Mouse (Mus musculus) midbrain, embryonic 10.5 days (tissue): ENCODE results near the gene Sh3rf3. TPM values are rescaled to one million over a fixed set of nuclear protein-coding genes. Genes with fewer than 3 reads are reported as not detected.
A peak's percentile ranks its signal among the peaks of the same experiment; 100 is the strongest.
"Not testable (repeated sequence)": the region's sequence is repeated elsewhere in the genome, so short reads cannot be mapped to it uniquely, and the experiment has no call there.

Source experiments
- DNase-seq: peaks from one replicate; pipeline ENCODE4 v3.0.0-alpha.2; 2017; ENCODE audit warnings: low spot score
- H3K27ac ChIP-seq: fragments of 300-500 bp; sonication (generic); replicated peaks from 2 replicates; pipeline ENCODE4 v1.5.1; 2016; ENCODE audit warnings: mild to moderate bottlenecking
- H3K27me3 ChIP-seq: fragments of 300-500 bp; sonication (generic); 2 replicates; pipeline ENCODE4 v1.6.1; 2016; ENCODE audit warnings: low read depth, mild to moderate bottlenecking; ENCODE audit not compliant: poor library complexity, severe bottlenecking
- H3K36me3 ChIP-seq: fragments of 300-500 bp; sonication (generic); 2 replicates; pipeline ENCODE4 v1.6.1; 2016; ENCODE audit warnings: mild to moderate bottlenecking, moderate library complexity
- H3K4me1 ChIP-seq: fragments of 300-500 bp; sonication (generic); 2 replicates; pipeline ENCODE4 v1.6.1; 2016
- H3K4me3 ChIP-seq: fragments of 300-500 bp; sonication (generic); 2 replicates; pipeline ENCODE4 v1.5.1; 2016; ENCODE audit warnings: mild to moderate bottlenecking, moderate library complexity
- H3K9me3 ChIP-seq: fragments of 300-500 bp; sonication (generic); replicated peaks from 2 replicates; pipeline ENCODE4 v1.6.1; 2016; ENCODE audit warnings: mild to moderate bottlenecking
- WGBS: fragments of 180-500 bp; shearing (Covaris S2); methylation state at CpG from one replicate; pipeline ENCODE4 v1.1.7; 2016; 5-methylcytosine and 5-hydroxymethylcytosine counted together
- polyA plus RNA-seq: library from polyadenylated mRNA; unstranded; fragments of >200 nt; fragmentation: Nextera tagmentation; extraction: Ambion mirVana; gene quantifications from 2 replicates; pipeline ENCODE4 v1.2.1, GENCODE M21; 2016

Gene Sh3rf3
- polyA plus RNA-seq, 1 experiment from 2014 or later: 0.83 TPM

DNA sequence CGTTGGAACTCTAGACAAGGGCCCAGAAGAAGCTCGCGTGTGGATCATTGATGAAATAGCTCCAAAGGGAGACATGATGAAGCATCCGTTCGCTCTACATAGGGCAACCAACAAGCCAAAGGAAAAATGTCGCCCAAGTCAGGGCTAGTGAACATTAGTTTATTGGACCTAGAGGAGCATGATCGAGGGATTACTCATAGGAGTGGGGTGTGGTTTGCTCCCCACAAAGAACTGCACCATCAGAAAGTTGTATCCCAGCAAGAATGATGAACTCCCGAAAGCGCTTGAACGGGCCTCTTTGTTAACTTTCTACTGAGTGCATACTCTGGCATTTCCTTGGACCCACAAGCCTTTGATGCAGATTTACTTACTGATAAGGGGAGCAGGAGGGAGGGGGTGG lies 263.5 kb downstream of the Sh3rf3 start:
- 91% methylated on average over 10 of the region's 10 CpGs for WGBS
- Histone ChIP-seq H3K27ac (no peak overlapping the region), H3K4me3 (no peak overlapping the region), H3K36me3 (no peaks in the 10 kb centered on the region), H3K9me3 (no peaks in the 10 kb centered on the region), H3K27me3 (no peaks in the 10 kb centered on the region), H3K4me1 (peaks cover 20% of the 10 kb centered on the region; the same call in 1 of the 2 replicates)
- DNase-seq: no peak

DNA sequence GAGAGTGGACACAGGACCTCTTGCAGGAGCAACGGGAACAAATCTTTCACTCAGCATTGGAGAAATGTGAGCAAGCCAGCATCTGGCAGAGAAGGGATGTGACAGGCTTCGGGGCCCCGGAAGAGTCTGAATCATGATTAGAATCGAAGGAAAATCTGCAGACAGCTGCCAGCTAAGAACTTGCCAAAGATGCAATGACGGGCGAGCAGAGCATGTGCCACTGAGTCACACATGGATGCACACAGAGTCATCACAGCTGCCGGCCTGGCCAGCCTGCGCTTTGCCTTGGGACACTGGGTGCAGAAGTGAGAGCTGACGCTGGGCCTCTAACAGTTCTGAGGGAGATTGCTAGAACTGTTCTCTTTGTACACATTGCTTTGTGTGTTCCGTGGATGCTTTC lies 264.8 kb downstream of the Sh3rf3 start:
- Histone ChIP-seq H3K36me3 (no peaks in the 10 kb centered on the region), H3K27ac (0 out of 2 replicates have a peak overlapping the region, but pooled peaks have one; percentile 1), H3K4me3 (no peak overlapping the region), H3K27me3 (no peaks in the 10 kb centered on the region), H3K4me1 (peaks cover 17% of the 10 kb centered on the region; the same call in 1 of the 2 replicates), H3K9me3 (no peaks in the 10 kb centered on the region)
- 80% methylated on average over 10 of the region's 10 CpGs for WGBS
- DNase-seq: no peak

DNA sequence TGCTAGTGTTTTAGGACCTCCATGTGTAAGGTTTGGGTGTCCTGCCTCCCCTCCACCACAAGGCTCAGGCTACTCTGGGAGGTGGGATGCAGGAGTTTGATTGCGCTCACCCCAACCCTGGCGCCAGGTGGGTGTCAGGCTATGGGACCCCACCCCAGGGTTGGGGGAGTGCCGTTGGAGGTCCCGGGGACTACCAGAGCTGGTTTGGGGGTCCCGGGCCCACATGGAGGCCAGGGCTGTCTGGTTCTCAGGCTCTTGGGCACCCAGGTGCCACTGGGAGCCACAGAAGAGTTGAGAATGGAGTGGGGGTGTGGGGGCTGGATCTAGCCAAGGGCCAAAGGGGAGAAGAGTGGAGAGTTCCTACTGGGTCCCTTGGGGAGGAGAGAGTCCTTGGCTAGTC lies 272.4 kb downstream of the Sh3rf3 start:
- Histone ChIP-seq H3K27ac (no peak overlapping the region), H3K9me3 (no peaks in the 10 kb centered on the region), H3K36me3 (no peaks in the 10 kb centered on the region), H3K27me3 (no peaks in the 10 kb centered on the region), H3K4me3 (no peak overlapping the region), H3K4me1 (peaks cover 15% of the 10 kb centered on the region)
- DNase-seq: no peak
- 95% methylated on average over 5 of the region's 5 CpGs for WGBS

DNA sequence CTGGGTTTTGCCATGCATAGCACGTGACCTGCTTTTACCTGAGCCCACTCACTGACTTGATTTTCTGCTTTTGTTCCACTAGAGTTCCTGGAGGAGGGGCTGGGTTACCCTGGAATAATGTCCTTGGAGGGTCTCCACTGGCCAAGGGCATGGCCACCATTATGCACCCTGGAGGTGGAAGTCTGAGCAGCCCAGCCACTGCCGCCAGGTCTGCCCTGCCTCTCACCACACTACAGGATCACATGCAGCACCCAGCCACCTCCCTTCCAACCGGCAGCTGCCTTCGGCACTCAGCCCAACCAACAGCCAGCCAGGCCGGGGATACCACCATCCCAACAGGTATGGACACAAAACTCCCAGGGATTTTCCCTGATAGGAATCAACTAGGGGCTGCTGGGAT lies 273.4 kb downstream of the Sh3rf3 start:
- no peak overlapping the region for H3K4me3 ChIP-seq
- H3K27ac ChIP-seq: no peak overlapping the region
- no peaks in the 10 kb centered on the region for H3K9me3 ChIP-seq
- H3K4me1 ChIP-seq: peaks cover 23% of the 10 kb centered on the region
- 88% methylated on average over 5 of the region's 5 CpGs for WGBS
- H3K27me3 ChIP-seq: no peaks in the 10 kb centered on the region
- H3K36me3 ChIP-seq: no peaks in the 10 kb centered on the region
- no peak for DNase-seq

DNA sequence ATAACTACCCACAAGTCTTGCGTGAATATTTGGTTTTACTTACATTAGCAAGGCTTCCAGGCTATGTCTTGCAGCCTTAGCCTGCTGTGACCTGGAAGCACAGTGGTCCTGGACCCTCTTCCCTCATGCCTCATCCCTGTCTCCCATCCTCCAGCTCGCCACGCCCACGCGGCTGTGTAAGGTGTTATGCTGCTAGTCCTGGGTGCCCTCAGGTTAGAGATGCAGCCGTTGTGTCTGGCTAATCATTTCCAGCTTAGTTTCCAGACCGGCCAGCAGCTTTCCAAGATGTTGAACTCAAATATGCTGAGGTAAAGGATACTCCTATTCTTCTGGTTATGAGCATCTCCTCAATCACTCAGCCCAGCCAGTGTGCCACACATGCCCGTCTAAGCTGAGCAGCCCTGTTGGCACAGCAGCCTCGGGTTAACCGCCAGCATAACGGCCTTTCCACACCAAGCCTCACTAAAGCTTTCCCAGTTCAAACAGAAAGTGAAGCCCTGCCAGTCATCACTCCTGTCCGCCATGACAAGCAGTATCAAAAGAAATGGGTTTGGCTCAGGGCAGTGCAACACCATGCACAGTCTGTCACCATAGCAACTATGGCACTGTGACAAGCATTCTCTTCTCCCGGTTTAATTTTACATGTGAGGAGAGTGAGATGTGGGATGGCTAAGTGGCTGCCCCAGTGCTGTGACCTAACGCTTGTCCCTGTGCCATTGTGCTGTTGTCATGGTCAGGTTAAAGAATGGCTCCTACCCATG lies 276.9 kb downstream of the Sh3rf3 start:
- Histone ChIP-seq H3K4me3 (no peak overlapping the region), H3K36me3 (no peaks in the 10 kb centered on the region), H3K9me3 (no peaks in the 10 kb centered on the region), H3K4me1 (peaks cover 35% of the 10 kb centered on the region), H3K27me3 (no peaks in the 10 kb centered on the region), H3K27ac (peak overlapping the region; percentile 71)
- 74% methylated on average over 14 of the region's 14 CpGs for WGBS
- DNase-seq: peak; percentile 27

DNA sequence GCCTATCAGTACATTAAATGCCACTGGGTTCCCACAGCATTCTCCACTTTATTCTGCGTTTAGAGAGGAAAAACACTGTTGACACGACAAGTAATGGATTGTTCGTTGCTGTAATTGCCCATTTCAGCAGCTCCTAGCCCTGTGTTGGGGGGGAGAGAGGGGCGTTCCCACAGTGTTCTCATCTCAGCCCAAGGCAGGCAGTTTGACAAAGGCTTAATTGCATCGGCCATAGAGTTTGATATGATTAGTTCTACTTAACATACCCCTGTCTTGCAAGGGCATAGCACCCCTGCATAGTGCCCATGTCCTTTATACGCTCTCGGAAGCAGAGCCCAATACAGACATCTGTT lies 277.4 kb downstream of the Sh3rf3 start:
- Histone ChIP-seq H3K36me3 (no peaks in the 10 kb centered on the region), H3K9me3 (no peaks in the 10 kb centered on the region), H3K4me3 (no peak overlapping the region), H3K27ac (peak overlapping the region; percentile 71), H3K27me3 (no peaks in the 10 kb centered on the region), H3K4me1 (peaks cover 35% of the 10 kb centered on the region)
- WGBS: 61% methylated on average over 7 of the region's 7 CpGs
- DNase-seq: no peak

DNA sequence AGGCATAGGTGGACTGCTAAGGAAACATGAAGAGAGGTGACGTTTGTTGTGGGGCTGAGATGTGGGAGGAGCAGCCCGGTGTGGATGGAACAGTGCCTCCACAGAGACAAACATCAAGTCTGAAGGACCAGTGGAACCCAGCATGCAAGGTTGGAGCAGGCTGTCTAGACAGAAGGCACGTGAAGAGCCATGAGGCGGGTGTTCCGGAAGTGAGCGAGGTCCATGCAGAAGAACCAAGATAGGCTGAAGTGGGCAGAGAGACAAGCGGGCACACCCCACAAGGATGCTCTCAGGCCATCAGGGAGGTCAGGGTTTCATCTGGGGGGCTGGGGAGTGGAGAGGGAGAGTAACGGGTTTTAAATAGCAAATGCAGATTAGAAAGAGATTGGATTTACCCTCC lies 278.4 kb downstream of the Sh3rf3 start:
- Histone ChIP-seq H3K4me1 (peaks cover 35% of the 10 kb centered on the region), H3K9me3 (no peaks in the 10 kb centered on the region), H3K36me3 (no peaks in the 10 kb centered on the region), H3K4me3 (no peak overlapping the region), H3K27ac (peak overlapping the region; percentile 71; the same call in 1 of the 2 replicates), H3K27me3 (no peaks in the 10 kb centered on the region)
- DNase-seq: no peak
- 90% methylated on average over 8 of the region's 8 CpGs for WGBS

DNA sequence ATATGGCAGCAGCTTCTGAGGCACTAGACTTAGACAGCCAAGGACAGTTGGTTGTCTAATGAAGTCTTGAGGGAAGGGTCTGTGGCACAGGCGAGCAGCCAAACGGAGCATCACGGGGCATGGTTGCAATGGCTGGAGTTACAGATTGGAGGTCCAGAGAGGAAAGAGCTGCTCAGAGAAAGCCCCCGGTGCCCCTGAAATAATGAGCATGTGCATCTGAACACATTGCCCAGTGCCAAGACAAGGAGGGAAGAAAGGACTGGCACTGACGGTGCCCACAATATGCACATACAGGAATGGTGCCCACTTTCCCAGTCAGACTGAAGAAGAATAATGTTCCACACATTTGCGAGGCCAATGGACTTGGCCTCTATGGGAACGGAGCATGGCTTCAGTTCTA lies 278.8 kb downstream of the Sh3rf3 start:
- DNase-seq: no peak
- 96% methylated on average over 7 of the region's 7 CpGs for WGBS
- H3K36me3 ChIP-seq: no peaks in the 10 kb centered on the region
- peaks cover 35% of the 10 kb centered on the region for H3K4me1 ChIP-seq
- H3K27ac ChIP-seq: no peak overlapping the region
- H3K9me3 ChIP-seq: no peaks in the 10 kb centered on the region
- no peaks in the 10 kb centered on the region for H3K27me3 ChIP-seq
- H3K4me3 ChIP-seq: no peak overlapping the region

DNA sequence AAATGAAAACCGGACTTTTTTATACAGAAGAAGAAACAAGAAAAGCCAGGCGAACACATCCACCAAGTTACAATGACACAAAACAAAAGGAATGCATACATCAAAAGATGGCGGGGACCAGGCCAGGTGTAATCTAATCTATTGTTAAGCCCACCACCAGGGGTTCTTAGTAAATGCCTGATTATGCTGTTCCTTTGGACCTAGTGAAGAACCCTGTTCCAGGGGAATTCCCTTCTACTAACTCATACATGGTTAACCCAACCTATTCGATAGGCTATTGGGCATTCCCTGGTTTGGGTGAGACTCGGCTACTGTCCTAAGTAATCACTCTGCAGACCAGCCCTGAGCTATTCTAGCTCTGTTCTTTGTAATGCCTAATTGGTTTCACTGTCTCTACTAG lies 289.9 kb downstream of the Sh3rf3 start:
- not testable (repeated sequence) for H3K36me3 ChIP-seq, H3K27me3 ChIP-seq, H3K4me1 ChIP-seq, H3K27ac ChIP-seq, H3K4me3 ChIP-seq, H3K9me3 ChIP-seq, DNase-seq
- WGBS: 90% methylated on average over 5 of the region's 5 CpGs

DNA sequence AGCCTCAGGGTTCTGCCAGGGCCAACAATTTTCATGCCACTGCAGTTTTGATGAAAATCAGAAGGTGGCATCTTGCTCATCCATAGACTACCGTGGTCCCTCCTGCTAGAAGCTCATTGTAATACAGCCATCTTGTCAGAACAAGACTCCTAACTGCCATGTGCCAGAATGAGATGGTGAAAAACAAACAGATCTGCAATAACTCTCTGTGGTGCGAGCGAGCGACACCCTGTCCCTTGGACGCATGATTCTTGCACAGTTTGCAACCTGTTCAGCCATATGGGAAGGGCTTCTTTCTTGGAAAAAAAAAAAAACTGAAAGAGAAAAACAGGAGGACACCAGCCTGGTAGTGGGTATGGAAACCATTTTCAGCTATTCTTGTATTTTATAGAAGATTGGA lies 291.5 kb downstream of the Sh3rf3 start:
- Histone ChIP-seq H3K4me1 (no peaks in the 10 kb centered on the region), H3K27me3 (no peaks in the 10 kb centered on the region), H3K27ac (no peak overlapping the region), H3K4me3 (no peak overlapping the region), H3K36me3 (no peaks in the 10 kb centered on the region), H3K9me3 (no peaks in the 10 kb centered on the region)
- no peak for DNase-seq
- 94% methylated on average over 5 of the region's 5 CpGs for WGBS

DNA sequence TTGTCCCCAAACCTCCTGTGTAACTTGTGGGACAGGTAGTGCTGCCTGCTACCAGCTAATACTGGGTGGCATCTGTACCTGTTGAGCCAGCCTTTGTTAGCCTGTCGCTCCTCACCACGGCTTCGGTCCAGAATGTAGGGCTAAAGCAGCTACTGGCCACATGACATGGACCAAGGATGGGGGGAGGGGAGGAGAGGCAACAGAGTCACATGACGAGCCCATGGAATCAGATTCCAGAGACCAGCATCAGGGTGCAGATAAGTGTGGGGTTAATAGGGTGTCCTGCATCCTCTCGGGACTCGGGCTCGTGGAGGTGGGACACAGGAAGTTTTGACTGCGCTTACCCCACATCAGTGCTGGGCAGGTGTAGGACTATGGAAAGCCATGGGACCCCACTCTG lies 292.7 kb downstream of the Sh3rf3 start:
- H3K4me3 ChIP-seq: no peak overlapping the region
- no peaks in the 10 kb centered on the region for H3K4me1 ChIP-seq
- H3K27ac ChIP-seq: no peak overlapping the region; the same call in 1 of the 2 replicates
- no peaks in the 10 kb centered on the region for H3K27me3 ChIP-seq
- 87% methylated on average over 8 of the region's 8 CpGs for WGBS
- no peak for DNase-seq
- H3K36me3 ChIP-seq: no peaks in the 10 kb centered on the region
- H3K9me3 ChIP-seq: no peaks in the 10 kb centered on the region

DNA sequence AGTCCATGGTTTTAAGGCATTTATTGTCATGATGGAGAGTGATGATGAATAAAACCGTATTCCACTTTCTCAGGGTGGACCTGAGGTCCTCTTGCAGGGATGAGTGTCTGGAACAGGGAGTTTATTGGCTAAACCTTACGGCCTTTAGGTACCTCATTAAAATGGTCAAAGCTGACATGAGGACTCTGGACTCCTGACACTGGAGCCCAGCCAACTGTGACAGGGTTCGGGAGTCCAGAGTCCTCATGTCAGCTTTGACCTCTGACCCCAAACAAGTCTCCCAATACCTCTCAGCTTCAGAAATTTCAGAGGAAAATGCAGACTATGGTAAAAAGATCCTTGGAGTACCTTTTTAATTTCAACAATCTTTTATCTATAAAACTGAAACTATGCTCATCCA lies 293.5 kb downstream of the Sh3rf3 start:
- H3K36me3 ChIP-seq: no peaks in the 10 kb centered on the region
- WGBS: 82% methylated on average over 3 of the region's 3 CpGs

DNA sequence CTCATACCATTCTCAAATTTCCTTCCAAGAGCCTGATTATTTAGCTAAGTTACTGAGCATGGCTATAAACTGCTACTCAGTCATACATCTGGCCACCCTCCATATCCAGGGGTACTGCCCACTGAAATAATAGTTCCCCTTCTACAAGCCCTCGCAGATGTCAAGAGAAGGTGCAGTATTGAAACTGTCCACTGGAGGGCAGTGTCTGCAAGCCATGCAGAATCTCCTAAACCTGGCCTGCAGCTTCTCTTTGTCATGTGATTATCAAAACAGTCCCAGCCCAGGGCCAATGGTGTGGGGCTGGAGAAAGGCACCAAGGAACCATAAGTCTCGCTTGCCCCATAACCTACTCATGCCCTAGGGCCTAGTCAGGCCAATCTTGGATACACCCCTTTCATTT lies 295.9 kb downstream of the Sh3rf3 start:
- Histone ChIP-seq H3K27ac (no peak overlapping the region), H3K27me3 (no peaks in the 10 kb centered on the region), H3K4me1 (no peaks in the 10 kb centered on the region), H3K4me3 (no peak overlapping the region), H3K9me3 (no peaks in the 10 kb centered on the region), H3K36me3 (no peaks in the 10 kb centered on the region)
- WGBS: 51% methylated on average over 2 of the region's 2 CpGs
- peak; percentile 70 for DNase-seq

More for the DNA sequence above, 293.5 kb downstream of the Sh3rf3 start:
- no peak overlapping the region for H3K27ac ChIP-seq
- no peaks in the 10 kb centered on the region for H3K9me3 ChIP-seq
- H3K27me3 ChIP-seq: no peaks in the 10 kb centered on the region
- no peaks in the 10 kb centered on the region for H3K4me1 ChIP-seq
- H3K4me3 ChIP-seq: no peak overlapping the region
- DNase-seq: no peak
